Mouse (Mus musculus) hindbrain, embryonic 16.5 days (tissue): ENCODE data around the gene Tcp11l2. TPM values are rescaled to one million over a fixed set of nuclear protein-coding genes. Genes with fewer than 3 reads are reported as not detected.
A peak's percentile ranks its signal among the peaks of the same experiment; 100 is the strongest.

ENCODE experiments used
- ATAC-seq: fragments of 200-750 bp; cut with Nextera tagmentation; 2 replicates; pipeline ENCODE4 v1.8.0; 2017; ENCODE audit warnings: moderate TSS enrichment, moderate library complexity
- H3K27ac ChIP-seq: fragments of 300-500 bp; sonication (generic); 2 replicates; pipeline ENCODE4 v1.5.1; 2014; ENCODE audit warnings: low read depth, mild to moderate bottlenecking, control low read depth, low read length, moderate library complexity
- H3K27me3 ChIP-seq: fragments of 300-500 bp; sonication (generic); replicated peaks from 2 replicates; pipeline ENCODE4 v1.6.1; 2014; ENCODE audit warnings: low read length; ENCODE audit not compliant: control insufficient read depth, insufficient read depth
- H3K36me3 ChIP-seq: fragments of 300-500 bp; sonication (generic); 2 replicates; pipeline ENCODE4 v1.6.1; 2014; ENCODE audit warnings: mild to moderate bottlenecking, low read length, moderate library complexity, mixed read lengths; ENCODE audit not compliant: control insufficient read depth, insufficient read depth
- H3K4me1 ChIP-seq: fragments of 300-500 bp; sonication (generic); 2 replicates; pipeline ENCODE4 v1.6.1; 2014; ENCODE audit warnings: low read depth, low read length; ENCODE audit not compliant: control insufficient read depth, insufficient read depth
- H3K4me2 ChIP-seq: fragments of 300-500 bp; sonication (generic); 2 replicates; pipeline ENCODE4 v1.6.1; 2014; ENCODE audit warnings: mild to moderate bottlenecking, low read length, control low read depth, moderate library complexity
- H3K4me3 ChIP-seq: fragments of 300-500 bp; sonication (generic); 2 replicates; pipeline ENCODE4 v1.5.1; 2014; ENCODE audit warnings: mild to moderate bottlenecking, low read length, control low read depth, moderate library complexity
- H3K9ac ChIP-seq: fragments of 300-500 bp; sonication (generic); 2 replicates; pipeline ENCODE4 v1.6.1; 2014; ENCODE audit warnings: low read depth, mild to moderate bottlenecking, control low read depth, low read length, moderate library complexity
- H3K9me3 ChIP-seq: fragments of 300-500 bp; sonication (generic); 2 replicates; pipeline ENCODE4 v1.6.1; 2014; ENCODE audit warnings: mild to moderate bottlenecking, low read length, moderate library complexity; ENCODE audit not compliant: control insufficient read depth
- WGBS: fragments of 180-500 bp; shearing (Covaris S2); extraction: QIAGEN DNeasy Blood & Tissue Kit; methylation state at CpG from one replicate; pipeline ENCODE4 v1.1.7; 2014; 5-methylcytosine and 5-hydroxymethylcytosine counted together
- polyA plus RNA-seq: library from polyadenylated mRNA; unstranded; fragments of >200 nt; fragmentation: Nextera tagmentation; extraction: Ambion mirVana; gene quantifications from 2 replicates; pipeline ENCODE4 v1.2.1, GENCODE M21; 2015

Tcp11l2 gene
- polyA plus RNA-seq, 1 experiment from 2014 or later = 21.8 TPM

GRCm38 (mm10) chr10:84638382-84638781 lies 62.0 kb downstream of the Tcp11l2 start:
- H3K4me1 ChIP-seq = no peaks in the 10 kb centered on the region
- H3K9me3 ChIP-seq = no peaks in the 10 kb centered on the region
- no peak overlapping the region for H3K4me3 ChIP-seq
- H3K9ac ChIP-seq = no peak overlapping the region
- no peak overlapping the region for H3K4me2 ChIP-seq
- H3K27ac ChIP-seq = no peak overlapping the region
- no peaks in the 10 kb centered on the region for H3K27me3 ChIP-seq
- ATAC-seq = no peak
- H3K36me3 ChIP-seq = peaks cover 18% of the 10 kb centered on the region
- WGBS = 92% methylated on average over 4 of the region's 4 CpGs

- Histone ChIP-seq H3K27me3 (no peaks in the 10 kb centered on the region), H3K4me3 (no peak overlapping the region), H3K9ac (no peak overlapping the region), H3K4me2 (no peak overlapping the region), H3K36me3 (peaks cover 18% of the 10 kb centered on the region), H3K9me3 (no peaks in the 10 kb centered on the region), H3K27ac (no peak overlapping the region), H3K4me1 (no peaks in the 10 kb centered on the region)
- 84% methylated on average over 4 of the region's 4 CpGs for WGBS
- no peak for ATAC-seq
Observed at GRCm38 (mm10) chr10:84639525-84640287, 63.3 kb downstream of the Tcp11l2 start.

GRCm38 (mm10) chr10:84640861-84641260 lies 64.4 kb downstream of the Tcp11l2 start:
- no peak overlapping the region for H3K27ac ChIP-seq
- ATAC-seq = no peak
- H3K36me3 ChIP-seq = peaks cover 14% of the 10 kb centered on the region
- no peaks in the 10 kb centered on the region for H3K4me1 ChIP-seq
- H3K9ac ChIP-seq = no peak overlapping the region
- no peak overlapping the region for H3K4me3 ChIP-seq
- H3K27me3 ChIP-seq = no peaks in the 10 kb centered on the region
- no peak overlapping the region for H3K4me2 ChIP-seq
- 85% methylated on average over 7 of the region's 7 CpGs for WGBS
- no peaks in the 10 kb centered on the region for H3K9me3 ChIP-seq

- H3K4me2 ChIP-seq = no peak overlapping the region
- H3K4me1 ChIP-seq = no peaks in the 10 kb centered on the region
- H3K9me3 ChIP-seq = no peaks in the 10 kb centered on the region
- H3K4me3 ChIP-seq = no peak overlapping the region
- 84% methylated on average over 2 of the region's 2 CpGs for WGBS
- no peak overlapping the region for H3K27ac ChIP-seq
- H3K36me3 ChIP-seq = peaks cover 10% of the 10 kb centered on the region
- H3K9ac ChIP-seq = no peak overlapping the region
- H3K27me3 ChIP-seq = no peaks in the 10 kb centered on the region
- no peak for ATAC-seq
Observed at GRCm38 (mm10) chr10:84641576-84641975, 65.2 kb downstream of the Tcp11l2 start.

- no peak overlapping the region for H3K4me2 ChIP-seq
- WGBS = 66% methylated on average over 8 of the region's 8 CpGs
- H3K27me3 ChIP-seq = no peaks in the 10 kb centered on the region
- no peak overlapping the region for H3K9ac ChIP-seq
- no peaks in the 10 kb centered on the region for H3K9me3 ChIP-seq
- ATAC-seq = no peak
- no peaks in the 10 kb centered on the region; the same call in 1 of the 2 replicates for H3K36me3 ChIP-seq
- H3K4me3 ChIP-seq = no peak overlapping the region
- no peaks in the 10 kb centered on the region for H3K4me1 ChIP-seq
- no peak overlapping the region for H3K27ac ChIP-seq
Observed at GRCm38 (mm10) chr10:84645940-84646339, 69.5 kb downstream of the Tcp11l2 start.

- no peaks in the 10 kb centered on the region for H3K9me3 ChIP-seq
- no peaks in the 10 kb centered on the region for H3K27me3 ChIP-seq
- no peak overlapping the region for H3K4me3 ChIP-seq
- peak; percentile 74 for ATAC-seq
- H3K9ac ChIP-seq = no peak overlapping the region
- H3K4me1 ChIP-seq = no peaks in the 10 kb centered on the region
- WGBS = 60% methylated on average over 12 of the region's 12 CpGs
- no peaks in the 10 kb centered on the region; the same call in 1 of the 2 replicates for H3K36me3 ChIP-seq
- H3K4me2 ChIP-seq = no peak overlapping the region
- H3K27ac ChIP-seq = peak overlapping the region; percentile 4; the same call in 1 of the 2 replicates
Observed at GRCm38 (mm10) chr10:84646506-84647102, 70.2 kb downstream of the Tcp11l2 start.

GRCm38 (mm10) chr10:84647264-84647663 lies 70.8 kb downstream of the Tcp11l2 start:
- WGBS = 91% methylated on average over 5 of the region's 5 CpGs

GRCm38 (mm10) chr10:84648911-84649310 lies 72.5 kb downstream of the Tcp11l2 start:
- H3K9me3 ChIP-seq = no peaks in the 10 kb centered on the region
- no peaks in the 10 kb centered on the region for H3K27me3 ChIP-seq
- no peak overlapping the region for H3K4me2 ChIP-seq
- peaks cover 4% of the 10 kb centered on the region for H3K36me3 ChIP-seq
- H3K27ac ChIP-seq = no peak overlapping the region
- 85% methylated on average over 4 of the region's 4 CpGs for WGBS
- no peaks in the 10 kb centered on the region for H3K4me1 ChIP-seq
- no peak overlapping the region for H3K9ac ChIP-seq
- ATAC-seq = no peak
- H3K4me3 ChIP-seq = no peak overlapping the region

More at GRCm38 (mm10) chr10:84647264-84647663, 70.8 kb downstream of the Tcp11l2 start:
- ATAC-seq = no peak
- Histone ChIP-seq H3K27me3 (no peaks in the 10 kb centered on the region), H3K4me1 (no peaks in the 10 kb centered on the region), H3K27ac (no peak overlapping the region), H3K4me2 (no peak overlapping the region), H3K9ac (no peak overlapping the region), H3K4me3 (no peak overlapping the region), H3K36me3 (no peaks in the 10 kb centered on the region; the same call in 1 of the 2 replicates), H3K9me3 (no peaks in the 10 kb centered on the region)

- WGBS = 78% methylated on average over 4 of the region's 4 CpGs
- Histone ChIP-seq H3K36me3 (peaks cover 4% of the 10 kb centered on the region), H3K27ac (no peak overlapping the region), H3K4me3 (no peak overlapping the region), H3K27me3 (no peaks in the 10 kb centered on the region), H3K9me3 (no peaks in the 10 kb centered on the region), H3K9ac (no peak overlapping the region), H3K4me2 (no peak overlapping the region), H3K4me1 (peaks cover 13% of the 10 kb centered on the region)
- no peak for ATAC-seq
Observed at GRCm38 (mm10) chr10:84654029-84654428, 77.6 kb downstream of the Tcp11l2 start.
